Mouse (Mus musculus): Measurements from ENCODE around the gene Hao2.
A peak's percentile ranks its signal among the peaks of the same experiment; 100 is the strongest.

Hao2 gene

DNA sequence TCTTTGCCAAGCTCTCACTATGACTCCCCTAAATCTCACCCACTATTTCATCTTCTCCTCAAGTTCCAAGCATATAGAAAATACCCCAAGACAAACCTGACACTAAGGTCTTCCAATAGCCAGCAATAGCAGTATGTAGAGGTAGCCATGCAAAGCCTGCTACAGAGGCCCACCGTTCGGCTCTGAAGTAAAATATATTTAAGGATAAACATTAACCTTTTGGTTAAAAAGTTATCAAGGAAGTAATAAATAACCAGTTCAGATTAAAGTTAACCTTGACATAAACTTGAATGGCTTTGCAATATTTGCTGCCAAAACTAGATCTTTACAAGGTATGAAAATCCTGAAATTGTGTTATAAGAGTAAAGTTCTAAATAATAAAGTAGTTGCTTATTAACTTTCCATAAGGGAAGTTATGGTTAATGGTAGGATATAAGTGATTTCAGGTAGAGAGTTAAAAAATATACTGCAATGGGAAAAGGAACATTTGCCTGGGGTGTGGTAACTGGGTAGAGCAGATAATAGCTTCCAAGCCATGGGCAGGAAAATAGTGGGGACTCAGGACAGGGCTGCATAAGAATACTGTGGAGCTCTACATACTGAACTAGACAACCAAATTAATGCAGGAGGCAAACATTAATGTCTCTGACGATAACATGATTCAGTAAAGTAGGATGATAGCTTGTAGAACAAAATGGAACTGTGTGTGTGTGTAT, at the start of gene Hao2:
TSS of gene Hao2 (minus strand) at position 183 of the 716 bp plus-strand sequence.
- DNase-seq: no peak

DNA sequence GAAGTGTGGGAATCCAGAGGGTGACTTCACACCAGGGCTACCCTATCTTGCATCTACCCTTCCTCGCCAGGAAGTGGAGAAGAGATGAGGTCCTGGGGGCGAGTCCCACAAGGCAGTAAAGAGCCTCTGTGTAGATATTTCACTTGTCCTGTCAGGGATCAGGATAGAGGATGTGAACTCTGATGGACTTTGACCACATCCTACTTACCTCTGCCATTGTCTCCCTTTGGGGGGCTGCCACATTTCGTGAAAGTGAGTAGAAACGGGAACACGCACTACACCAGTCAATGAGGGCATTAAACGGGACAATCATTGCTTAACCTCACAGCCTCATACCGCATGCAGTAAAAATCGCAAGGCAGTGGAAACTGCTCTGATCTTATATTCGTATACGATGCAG, 48.6 kb upstream of the Hao2 start:
- DNase-seq: no peak

DNA sequence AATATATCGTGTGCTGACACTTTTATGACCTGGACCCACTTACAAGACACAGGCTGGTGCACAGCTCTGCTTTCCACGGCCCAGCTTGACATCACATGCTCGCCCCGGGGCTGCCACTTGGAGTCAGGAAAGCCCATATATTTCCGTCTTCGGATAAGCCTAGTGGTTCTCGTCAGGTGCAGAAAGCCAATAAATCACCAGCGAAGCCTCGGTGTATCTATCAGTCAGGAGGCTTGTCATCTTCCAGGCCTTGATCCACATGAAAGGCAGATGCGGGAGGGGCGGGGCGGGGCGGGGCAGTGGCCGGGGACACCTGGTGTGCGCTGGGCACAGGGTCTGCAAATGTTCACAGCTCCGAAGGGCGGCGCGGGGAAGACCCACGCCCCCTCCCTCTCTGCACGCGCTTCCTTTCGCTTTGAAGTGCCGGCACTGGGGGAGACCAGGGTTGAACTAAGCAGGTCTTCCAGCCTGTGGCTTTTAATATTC, 48.1 kb upstream of the Hao2 start:
- DNase-seq: peak; percentile 32

DNA sequence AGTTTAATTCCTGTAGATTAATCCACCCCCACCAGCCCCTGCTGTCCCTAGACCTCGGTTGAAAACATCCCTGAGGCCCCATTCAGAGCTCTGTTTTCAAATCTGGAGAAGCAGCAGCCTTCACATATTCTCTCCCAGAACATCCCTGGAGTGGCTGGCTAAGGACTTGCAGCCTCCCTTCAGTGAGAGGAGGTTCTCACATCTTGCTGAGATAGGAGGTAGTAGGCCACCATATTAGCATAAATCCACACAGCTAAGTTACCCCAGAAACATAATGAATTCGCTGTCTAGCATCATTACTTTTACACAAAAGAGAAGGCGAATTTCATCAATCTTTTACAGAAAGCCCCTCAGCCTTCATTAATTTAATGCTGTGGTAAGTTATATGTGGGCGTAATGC, 47.2 kb upstream of the Hao2 start:
- DNase-seq: no peak

DNA sequence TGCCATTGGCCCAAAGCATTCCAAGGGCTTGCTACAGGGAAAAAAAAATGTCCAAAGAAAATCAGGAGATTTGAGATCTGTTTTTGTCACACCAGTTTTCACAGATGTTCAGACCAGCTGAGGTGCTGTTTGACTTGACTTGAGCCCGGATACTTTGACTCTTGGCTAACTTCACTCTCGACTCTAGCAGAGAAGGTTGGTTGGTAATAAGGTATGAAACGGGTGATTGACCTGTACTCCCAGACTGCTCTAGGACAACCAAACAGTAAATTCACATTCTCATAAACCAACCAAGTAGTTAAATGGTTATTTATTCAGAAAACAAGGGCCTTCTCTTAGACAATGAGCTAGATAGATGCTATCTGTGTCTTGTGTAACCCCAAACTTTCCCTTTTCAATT, 43.4 kb upstream of the Hao2 start:
- DNase-seq: no peak

DNA sequence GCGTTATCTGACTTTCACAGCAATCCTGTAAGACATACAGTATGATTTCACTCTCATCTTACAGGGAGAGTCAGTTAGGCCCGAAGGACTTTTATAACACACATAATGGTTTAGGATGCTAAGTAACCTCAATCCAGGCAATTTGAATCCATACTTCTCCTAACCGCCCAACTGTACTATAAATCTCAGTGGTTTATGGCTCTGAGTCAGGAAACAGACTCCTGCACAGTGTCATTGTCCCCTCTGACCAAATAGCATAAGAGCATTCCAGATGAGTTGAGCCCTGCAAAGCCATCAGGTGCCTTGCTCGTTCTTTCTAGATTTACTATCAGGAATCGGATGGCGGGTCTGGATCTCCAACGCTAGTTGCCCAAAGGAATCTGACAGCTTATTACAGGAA, 41.6 kb upstream of the Hao2 start:
- DNase-seq: no peak

DNA sequence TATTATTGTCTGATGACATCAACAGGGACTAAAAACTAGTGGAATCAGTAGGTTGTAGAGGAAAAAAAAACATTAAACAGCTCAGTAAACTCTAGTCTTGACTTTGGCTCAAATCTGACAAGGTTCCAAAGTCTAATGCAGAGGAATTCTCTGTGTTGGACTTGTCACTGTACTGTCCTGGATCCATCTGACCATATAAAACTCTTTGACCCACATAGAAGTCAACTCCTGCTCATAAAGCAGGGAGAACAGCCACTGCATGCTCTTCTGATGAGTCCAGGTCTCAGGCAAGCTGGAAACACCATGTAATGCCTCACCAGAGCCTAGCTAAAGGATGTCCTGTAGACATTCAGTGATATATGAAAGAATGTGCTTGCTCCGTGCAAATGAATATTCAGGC, 41.0 kb upstream of the Hao2 start:
- DNase-seq: no peak

DNA sequence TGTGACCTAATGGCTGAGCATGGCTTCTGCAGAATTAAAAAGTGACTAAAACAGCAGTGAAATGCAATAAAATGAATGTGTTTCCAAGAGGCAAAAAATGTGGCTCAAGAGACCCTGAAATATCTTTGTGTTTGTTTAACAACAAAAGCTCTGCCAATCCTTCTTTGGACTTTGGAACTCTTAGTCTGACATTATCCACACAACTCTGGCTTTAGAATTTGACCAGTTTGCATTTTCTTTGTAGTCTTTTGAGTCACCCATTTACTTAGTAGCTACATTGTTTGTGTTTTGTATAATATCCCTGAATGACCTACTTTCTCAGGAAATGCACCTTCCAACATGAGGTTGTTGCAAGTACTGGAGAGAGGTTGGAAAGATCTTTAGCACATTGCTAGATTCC, 39.4 kb upstream of the Hao2 start:
- DNase-seq: no peak

DNA sequence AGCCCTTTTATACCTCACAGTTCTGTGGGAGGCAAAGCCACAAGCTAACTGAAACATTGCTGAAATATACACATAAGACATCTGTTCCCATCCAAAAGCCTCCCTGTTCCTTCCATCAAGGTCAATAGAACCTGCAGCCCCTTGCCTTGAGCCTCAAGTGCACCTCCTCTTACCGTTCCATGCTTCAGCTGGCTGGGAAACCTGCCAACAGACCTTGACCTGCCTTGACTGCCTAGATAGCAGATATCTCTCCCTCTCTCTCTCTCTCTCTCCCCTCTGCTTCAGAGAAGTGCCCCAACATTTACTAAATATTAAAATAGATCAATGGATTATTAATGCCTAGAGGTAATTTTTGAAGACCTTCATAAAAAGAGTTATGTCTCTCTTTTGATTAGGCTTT, 38.8 kb upstream of the Hao2 start:
- no peak for DNase-seq

DNA sequence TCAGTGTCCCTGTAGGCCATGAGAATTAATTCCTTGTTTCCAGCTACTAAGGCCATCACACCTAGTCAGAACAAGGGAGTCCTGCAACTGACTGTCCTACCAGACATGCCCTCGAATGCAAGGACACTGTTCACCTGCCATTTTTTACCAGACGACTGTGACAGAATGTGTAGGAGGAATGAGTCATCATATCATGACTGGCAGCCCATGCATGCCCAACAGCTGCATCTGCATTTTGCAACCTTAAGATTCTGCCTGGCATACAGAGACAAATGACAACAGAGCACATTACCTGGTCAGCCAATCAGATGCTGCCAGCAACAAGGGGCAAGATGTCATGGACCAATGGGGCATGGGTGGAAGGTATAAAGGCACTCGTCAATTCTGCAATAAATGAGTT, 27.4 kb upstream of the Hao2 start:
- no peak for DNase-seq

DNA sequence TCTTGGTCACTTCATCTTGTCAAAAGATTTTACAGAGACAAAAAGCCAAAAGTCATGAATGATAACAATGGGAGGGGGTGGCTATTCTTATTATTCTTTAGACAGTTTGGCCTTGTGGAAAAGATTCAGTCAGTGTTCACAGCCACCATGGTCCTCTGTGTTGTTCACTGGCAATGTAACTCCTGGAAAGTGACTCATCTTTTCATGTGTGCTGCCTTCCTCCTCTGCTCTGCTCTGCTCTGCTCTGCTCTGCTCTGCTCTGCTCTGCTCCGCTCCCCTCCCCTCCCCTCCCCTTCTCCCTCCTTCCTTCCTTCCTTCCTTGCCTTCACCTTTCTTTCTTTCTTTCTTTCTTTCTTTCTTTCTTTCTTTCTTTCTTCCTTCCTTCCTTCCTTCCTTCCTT, 24.2 kb upstream of the Hao2 start:
- DNase-seq: no peak

DNA sequence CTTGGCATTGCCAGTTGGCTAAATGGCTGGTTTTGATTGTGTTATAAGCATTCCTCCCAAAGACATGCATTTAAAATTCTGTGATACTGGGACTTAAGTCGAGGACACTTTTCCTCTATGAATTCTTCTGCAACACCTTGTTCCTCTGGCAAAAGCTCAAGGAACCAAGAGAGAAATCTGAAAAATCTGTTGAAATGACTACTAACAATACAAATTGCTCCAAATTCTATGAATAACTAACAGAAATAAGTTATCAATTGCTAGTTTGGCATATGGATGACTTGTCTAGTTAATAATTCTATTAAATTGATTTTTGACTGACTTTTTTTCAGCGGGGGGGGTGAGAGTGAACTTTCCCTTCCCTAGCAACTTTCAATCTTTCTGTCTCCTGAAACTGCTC, 23.8 kb upstream of the Hao2 start:
- DNase-seq: no peak

DNA sequence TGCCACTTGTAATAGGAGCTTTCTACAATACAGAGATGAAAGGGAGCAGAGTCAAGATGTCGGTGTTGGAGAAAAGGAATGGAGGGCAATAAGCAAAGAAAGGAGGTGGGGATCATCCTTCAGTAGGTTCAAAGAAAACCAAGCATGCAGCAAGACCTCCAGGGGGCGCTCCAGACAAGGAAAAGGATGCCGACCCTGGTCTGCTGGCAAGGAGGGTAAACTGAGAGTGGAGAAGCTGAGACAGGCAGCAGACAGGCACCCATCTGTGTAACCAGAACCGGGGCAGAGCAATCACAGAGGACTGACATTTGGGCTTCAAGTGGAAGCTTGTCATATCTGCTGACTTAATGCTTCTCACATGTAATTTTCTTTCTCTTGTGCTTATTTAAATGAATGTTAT, 22.6 kb upstream of the Hao2 start:
- DNase-seq: peak; percentile 53

DNA sequence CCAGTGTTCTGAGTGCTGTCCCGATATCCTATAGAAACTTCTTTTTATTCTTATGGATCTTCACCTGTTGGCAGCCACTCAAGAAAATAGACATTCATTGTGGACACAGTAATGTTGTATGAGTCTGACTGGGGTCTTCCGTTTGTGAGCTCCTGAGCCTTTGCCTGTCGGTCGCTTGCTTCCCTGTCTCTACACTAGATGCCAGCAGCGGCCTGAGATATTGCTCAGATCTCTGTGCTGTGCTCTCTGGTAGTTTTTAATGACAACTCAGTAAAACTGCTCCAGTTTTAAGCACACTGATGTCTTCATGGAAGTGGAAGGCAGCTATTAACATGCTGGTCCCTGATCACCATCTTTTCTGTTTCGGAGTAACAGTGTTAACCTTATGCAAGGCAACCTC, 20.6 kb upstream of the Hao2 start:
- DNase-seq: no peak

DNA sequence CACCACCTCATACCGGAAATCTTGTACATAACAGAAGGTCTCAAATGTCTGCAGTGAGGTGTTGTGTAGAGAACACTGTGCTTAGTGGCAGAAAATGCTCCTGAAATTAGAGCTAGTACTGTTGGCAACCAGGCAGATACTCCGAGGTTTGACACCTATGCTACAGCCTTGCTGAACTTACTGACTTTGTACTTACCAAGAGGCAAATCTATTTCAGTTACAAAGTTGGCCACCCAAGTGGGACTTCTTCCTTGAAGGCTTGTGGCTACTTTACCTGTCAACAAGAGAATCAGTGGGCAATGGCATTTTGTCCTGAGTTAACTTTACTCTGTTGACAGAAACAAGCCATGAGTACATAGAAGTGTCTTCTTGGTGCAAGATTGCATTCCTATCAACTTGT, 4.6 kb upstream of the Hao2 start:
- no peak for DNase-seq

DNA sequence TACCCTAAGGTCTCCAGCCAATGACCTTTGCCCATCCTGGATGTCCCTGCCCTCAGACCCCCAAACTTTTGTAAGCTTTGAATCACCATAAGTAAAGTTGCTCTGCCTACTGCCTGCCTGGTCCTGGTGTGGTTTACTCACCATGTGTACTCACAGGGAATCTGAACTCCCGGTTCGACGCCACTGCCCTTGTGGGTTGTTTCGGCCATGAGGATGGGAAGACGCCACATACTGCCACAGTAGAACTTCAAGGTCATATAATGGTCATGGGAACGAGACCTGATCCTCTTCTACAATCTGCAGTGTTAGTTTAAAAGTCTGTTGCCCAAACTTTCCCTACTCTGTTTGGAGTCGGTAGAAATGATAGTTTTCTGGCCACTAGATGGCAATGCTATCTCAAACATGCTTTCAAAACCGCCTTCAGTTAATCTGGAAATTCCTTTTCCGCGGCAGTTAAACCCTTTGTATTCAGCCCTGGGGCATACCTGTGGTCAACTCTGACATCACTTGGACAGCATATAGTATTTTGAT, 2.1 kb upstream of the Hao2 start:
- DNase-seq: peak; percentile 50

DNA sequence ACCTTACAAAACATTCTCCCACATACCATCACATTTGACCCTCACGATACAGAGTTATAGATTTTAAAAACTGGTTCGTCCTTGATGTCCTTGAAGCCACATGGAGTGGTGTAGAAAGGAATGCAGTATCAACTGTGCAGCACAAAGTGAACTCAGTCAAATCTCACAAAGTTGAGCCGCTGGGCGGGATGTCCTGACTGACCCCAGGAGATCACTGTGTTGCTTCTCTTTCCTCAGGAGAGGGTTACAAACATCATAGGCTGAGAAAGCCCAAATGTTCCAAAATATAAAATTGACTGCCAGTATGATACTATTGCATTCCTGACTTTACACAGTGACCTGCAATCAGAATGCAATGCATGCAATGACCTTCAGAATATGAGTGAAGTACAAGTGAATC, 2.6 kb downstream of the Hao2 start:
- DNase-seq: no peak

DNA sequence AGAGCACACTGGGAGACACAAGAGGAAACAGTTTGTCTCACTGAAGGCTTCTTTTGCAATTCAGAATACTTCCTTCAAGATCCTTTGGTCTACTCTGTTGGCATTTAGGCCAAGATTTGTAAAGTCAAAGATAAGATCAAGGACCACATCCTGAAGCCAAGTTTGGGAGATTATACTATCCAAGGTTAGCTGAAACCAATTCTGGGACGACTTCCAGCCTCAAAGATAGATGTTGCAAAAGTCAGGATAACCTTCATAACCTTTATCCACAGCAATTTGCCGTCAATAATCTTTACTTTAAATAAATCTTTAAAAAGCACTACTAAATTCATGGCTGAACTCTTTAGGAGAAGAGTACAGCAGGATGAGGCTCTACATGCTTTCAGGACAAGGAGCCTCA, 4.8 kb downstream of the Hao2 start:
- DNase-seq: no peak

DNA sequence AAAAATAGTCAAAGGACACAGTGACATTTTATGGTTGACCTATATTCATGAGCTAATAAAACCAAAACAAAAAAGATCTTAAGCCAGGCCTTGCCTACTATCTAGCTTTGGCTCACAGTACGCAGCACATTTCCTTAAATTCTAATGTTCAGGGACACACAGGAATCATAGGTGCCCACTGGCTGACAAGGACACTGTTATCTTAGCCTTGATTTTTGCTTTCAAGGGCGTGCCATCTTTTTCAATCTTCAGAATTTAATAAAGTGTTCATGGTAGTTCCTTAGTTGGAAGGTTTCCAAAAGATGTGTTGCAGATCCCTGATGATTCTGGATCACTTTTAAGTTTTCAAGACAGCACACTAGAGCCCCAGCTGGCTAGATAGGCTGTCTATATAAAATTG, 12.2 kb downstream of the Hao2 start:
- DNase-seq: no peak

DNA sequence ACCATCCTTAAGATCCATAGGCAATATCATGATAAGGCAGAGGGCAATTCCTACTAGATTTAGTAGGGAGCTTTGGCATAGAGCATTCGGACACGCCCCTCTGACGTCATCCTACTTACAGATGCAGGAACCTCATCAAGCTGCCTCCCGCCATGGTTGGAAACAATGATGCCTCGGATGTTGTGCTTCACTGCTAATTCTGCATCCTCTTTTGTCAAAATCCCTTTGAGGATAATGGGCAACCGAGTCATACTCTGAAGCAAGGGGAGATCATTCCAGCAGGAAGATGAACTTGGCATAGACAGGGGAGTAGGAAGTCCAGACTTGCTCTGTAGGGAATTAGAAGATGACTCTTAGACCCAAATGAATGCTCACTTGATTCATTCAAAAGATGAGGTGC, 12.8 kb downstream of the Hao2 start:
- no peak for DNase-seq

DNA sequence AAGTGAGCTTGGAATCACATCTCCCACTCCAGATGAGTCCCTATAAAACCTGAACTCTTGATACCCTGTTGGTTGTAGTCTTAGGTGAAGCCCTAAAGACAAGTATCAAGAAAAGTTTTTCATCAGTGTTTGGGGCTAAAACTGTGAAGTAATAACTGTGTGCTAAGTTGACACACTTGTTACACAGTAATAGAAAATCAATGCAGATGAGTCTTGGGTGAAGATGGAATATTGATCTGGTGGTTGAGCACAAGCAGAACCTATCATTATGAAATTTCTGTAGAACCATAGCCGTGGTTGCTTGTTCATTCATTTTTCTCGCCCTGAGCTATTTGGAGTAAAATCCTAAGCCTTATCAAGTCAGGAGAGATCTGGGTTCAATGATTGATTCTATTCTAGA, 24.8 kb downstream of the Hao2 start:
- no peak for DNase-seq

DNA sequence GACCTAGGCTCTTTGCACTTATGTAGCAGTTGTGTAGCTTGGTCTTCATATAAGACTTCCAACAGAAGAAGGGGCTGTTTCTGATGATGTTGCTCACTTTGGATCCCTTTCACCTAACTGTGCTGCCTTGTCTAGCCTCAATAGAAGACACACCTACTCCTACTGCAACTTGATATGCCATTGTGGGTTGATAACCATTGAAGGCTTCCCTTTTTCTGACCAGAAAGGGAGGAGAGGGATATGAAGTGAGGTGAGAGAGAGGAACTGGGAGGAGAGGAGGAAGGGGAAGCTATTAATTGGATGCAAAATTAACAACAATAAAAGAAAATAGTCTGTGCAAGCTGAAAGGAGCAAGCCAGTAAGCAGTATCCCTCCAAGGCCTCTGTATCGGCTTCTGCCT, 30.2 kb downstream of the Hao2 start:
- no peak for DNase-seq

DNA sequence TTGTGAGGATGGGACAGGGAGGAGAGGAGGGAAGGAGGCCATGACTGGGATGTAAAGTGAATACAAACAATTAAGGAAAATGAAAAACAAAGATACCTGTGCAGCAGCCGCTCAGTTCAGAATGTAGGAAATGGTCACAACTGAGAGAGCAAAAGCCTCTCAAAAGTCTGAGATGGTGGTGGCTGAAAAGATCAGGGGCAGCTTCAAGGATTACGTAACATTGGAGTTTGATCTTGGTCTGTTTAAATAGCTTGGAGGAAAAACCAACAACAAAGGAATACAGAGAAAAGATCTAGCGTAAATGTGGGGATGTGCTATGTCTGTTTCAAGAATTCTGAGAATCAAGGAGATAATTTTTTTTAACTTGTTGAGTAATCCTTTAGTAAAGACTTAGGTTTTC, 33.5 kb downstream of the Hao2 start, which contains the start of gene Hsd3b1:
TSS of gene Hsd3b1 (minus strand) at position 219 of the 400 bp plus-strand sequence.
- no peak for DNase-seq

DNA sequence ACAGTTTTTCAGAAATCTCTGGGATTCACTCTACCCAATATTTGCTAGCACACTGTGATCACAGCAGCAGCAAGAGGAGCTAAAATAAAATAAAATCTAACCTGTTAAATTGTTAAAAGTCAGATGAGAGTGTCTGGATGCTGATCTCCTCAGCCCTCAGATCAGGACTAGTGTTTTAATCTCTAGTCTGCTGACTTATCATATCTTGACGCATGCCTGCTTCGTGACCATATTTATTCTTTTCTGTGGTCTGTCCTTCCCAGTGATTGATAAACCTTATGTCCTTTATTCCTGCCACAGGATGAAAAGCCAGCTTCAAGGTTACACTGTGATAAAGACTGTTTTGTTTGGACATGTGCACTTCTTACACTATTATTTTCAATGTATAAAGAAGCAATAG, 35.0 kb downstream of the Hao2 start:
- no peak for DNase-seq

DNA sequence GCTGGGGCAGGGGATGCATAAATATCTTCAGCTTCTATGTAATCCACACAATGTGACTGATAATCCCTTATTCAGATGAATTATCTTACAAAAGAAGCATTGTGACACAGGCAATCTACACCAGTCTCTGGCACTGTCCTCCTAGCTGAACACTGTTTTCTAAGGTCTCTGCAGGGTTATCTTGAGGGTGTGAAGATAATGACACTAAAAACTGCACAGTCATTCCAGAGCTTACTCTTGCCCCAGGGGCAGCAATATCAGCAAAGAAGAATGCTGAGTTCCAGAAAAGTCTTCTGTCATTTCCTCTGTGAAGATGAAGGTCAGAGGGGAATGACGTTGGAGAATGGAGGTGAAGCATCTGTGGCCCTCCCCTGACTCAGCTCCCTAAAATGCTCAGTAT, 36.1 kb downstream of the Hao2 start:
- DNase-seq: no peak

Measured in retina, postnatal 1 day (tissue).